9 mouse cellular contexts compared by ENCODE assay signal in the genomic region with DNA sequence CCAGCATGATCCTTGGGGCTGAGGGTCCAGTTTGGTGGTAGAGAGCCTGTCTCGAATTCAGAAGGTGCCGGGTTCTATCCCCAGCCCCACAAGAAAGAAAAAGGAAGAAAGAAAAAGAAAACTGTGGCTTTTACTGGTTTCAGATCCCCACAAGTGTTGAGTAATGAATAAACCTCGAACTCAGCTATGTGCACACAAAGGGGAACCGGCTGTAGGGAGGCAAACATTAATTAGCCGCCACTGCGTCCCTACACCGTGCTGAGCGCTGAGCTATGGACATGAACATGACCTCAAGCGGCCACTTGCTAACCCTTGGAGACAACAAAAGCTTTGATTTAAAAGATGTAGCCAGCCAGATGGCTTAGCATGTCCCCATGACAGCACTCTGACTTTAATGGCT. TPM values are rescaled to one million over a fixed set of nuclear protein-coding genes. Genes with fewer than 3 reads are reported as not detected.
DNase-seq lines count a peak whose midpoint lies in the region; ATAC-seq lines count a peak whose summit lies in the region.
"Had no signal": no experiment of that assay in that cellular context is flagged by ENCODE, and none has a peak within 500 bp of the region (broad histone marks: within the 10 kb centered on the region; RNA-seq: fewer than 3 reads in every experiment).

No protein-coding gene starts in this region.

- no peak overlapping the region; the same call in 1 of the 2 replicates for H3K9ac ChIP-seq in forebrain, embryonic 15.5 days (replicated peaks)
- H3K9ac ChIP-seq in forebrain, embryonic 16.5 days (replicated peaks; ENCODE audit: low read depth, low read length): no peak overlapping the region
- H3K9ac ChIP-seq in liver, embryonic 15.5 days: peak overlapping the region; percentile 9; the same call in 1 of the 2 replicates
- H3K9ac ChIP-seq: limb, embryonic 15.5 days had no signal

- peak; percentile 57 for DNase-seq in retina, postnatal 1 day
- DNase-seq in retina, embryonic 14.5 days (ENCODE audit: low spot score): no peak
- peak; percentile 71 for DNase-seq in splenic B cell, adult 2 months (ENCODE audit: low read depth, low spot score)
- no peak for DNase-seq in c-Kit-positive CD71-positive TER-119-positive erythroid progenitor cells, embryonic 14.5 days (ENCODE audit: low spot score)

- no peak for ATAC-seq in forebrain, embryonic 15.5 days (replicated peaks)
- ATAC-seq in forebrain, embryonic 16.5 days: no peak
- ATAC-seq in liver, embryonic 15.5 days (ENCODE audit: insufficient read depth): no peak
- no peak for ATAC-seq in erythroblast, adult 5-6 weeks (replicated peaks; ENCODE audit: low FRiP score, poor library complexity, severe bottlenecking)

- 32% methylated on average over 9 of the region's 9 CpGs for WGBS in forebrain, embryonic 15.5 days
- WGBS in forebrain, embryonic 16.5 days: 31% methylated on average over 9 of the region's 9 CpGs
- 52% methylated on average over 9 of the region's 9 CpGs for WGBS in liver, embryonic 15.5 days (ENCODE audit: insufficient replicate concordance)

- H3K4me2 ChIP-seq in forebrain, embryonic 15.5 days (replicated peaks): no peak overlapping the region
- H3K4me2 ChIP-seq in forebrain, embryonic 16.5 days (ENCODE audit: low read length): no peak overlapping the region
- peak overlapping the region; percentile 3; the same call in 1 of the 2 replicates for H3K4me2 ChIP-seq in liver, embryonic 15.5 days
- H3K4me2 ChIP-seq: limb, embryonic 15.5 days had no signal

- H3K27ac ChIP-seq in forebrain, embryonic 15.5 days (replicated peaks): peak overlapping the region; percentile 95; the same call in 1 of the 2 replicates
- H3K27ac ChIP-seq in forebrain, embryonic 16.5 days (ENCODE audit: low read length): no peak overlapping the region
- H3K27ac ChIP-seq in liver, embryonic 15.5 days (replicated peaks): peak overlapping the region; percentile 69
- H3K27ac ChIP-seq: limb, embryonic 15.5 days had no signal

- H3K4me3 ChIP-seq in forebrain, embryonic 15.5 days: no peak overlapping the region
- H3K4me3 ChIP-seq in forebrain, embryonic 16.5 days (replicated peaks; ENCODE audit: low read length): no peak overlapping the region
- no peak overlapping the region for H3K4me3 ChIP-seq in liver, embryonic 15.5 days (replicated peaks)
- H3K4me3 ChIP-seq: limb, embryonic 15.5 days had no signal

- H3K36me3 ChIP-seq in forebrain, embryonic 15.5 days: no peaks in the 10 kb centered on the region
- H3K36me3 ChIP-seq in forebrain, embryonic 16.5 days (ENCODE audit: control insufficient read depth, insufficient read depth): no peaks in the 10 kb centered on the region
- H3K36me3 ChIP-seq in liver, embryonic 15.5 days (replicated peaks): peaks cover 32% of the 10 kb centered on the region
- H3K36me3 ChIP-seq in splenic B cell, adult 2 months (ENCODE audit: control insufficient read depth, insufficient read depth, low read length, poor library complexity, severe bottlenecking): peaks cover 5% of the 10 kb centered on the region; the same call in 1 of the 2 replicates

- H3K27me3 ChIP-seq in forebrain, embryonic 15.5 days: no peaks in the 10 kb centered on the region
- H3K27me3 ChIP-seq in forebrain, embryonic 16.5 days (replicated peaks; ENCODE audit: control insufficient read depth, insufficient read depth, low read length): no peaks in the 10 kb centered on the region
- H3K27me3 ChIP-seq in liver, embryonic 15.5 days: no peaks in the 10 kb centered on the region
- H3K27me3 ChIP-seq in splenic B cell, adult 2 months (ENCODE audit: control insufficient read depth, insufficient read depth, low read length, poor library complexity, severe bottlenecking): no peaks in the 10 kb centered on the region
- H3K27me3 ChIP-seq: limb, embryonic 15.5 days had no signal

- H3K9me3 ChIP-seq in forebrain, embryonic 15.5 days: no peaks in the 10 kb centered on the region
- H3K9me3 ChIP-seq in forebrain, embryonic 16.5 days (ENCODE audit: control insufficient read depth, low read length): no peaks in the 10 kb centered on the region
- H3K9me3 ChIP-seq in liver, embryonic 15.5 days (replicated peaks): no peaks in the 10 kb centered on the region
- H3K9me3 ChIP-seq: limb, embryonic 15.5 days had no signal

- H3K4me1 ChIP-seq in forebrain, embryonic 15.5 days: peaks cover 67% of the 10 kb centered on the region
- peaks cover 68% of the 10 kb centered on the region for H3K4me1 ChIP-seq in forebrain, embryonic 16.5 days (replicated peaks; ENCODE audit: control insufficient read depth, insufficient read depth, low read length)
- peaks cover 98% of the 10 kb centered on the region for H3K4me1 ChIP-seq in liver, embryonic 15.5 days (replicated peaks)

RNA-seq across cellular contexts. Expression of a gene that starts 6.9 kb away (rescaled TPM):
- polyA plus RNA-seq in forebrain, embryonic 15.5 days (2015; fragmentation: Nextera tagmentation; extraction: Ambion mirVana): 106 and 109 TPM in 2 replicates
- polyA plus RNA-seq in forebrain, embryonic 16.5 days (2015; fragmentation: Nextera tagmentation; extraction: Ambion mirVana): 104 and 112 TPM in 2 replicates
- polyA plus RNA-seq in liver, embryonic 15.5 days (2015; fragmentation: Nextera tagmentation; extraction: Ambion mirVana): 16.5 and 17.3 TPM in 2 replicates
- 14.4 and 27.9 TPM in 2 replicates for total RNA-seq in erythroblast, adult 5-6 weeks (2015; ENCODE audit: low replicate concordance)
- 6.8 and 7.9 TPM in 2 replicates for total RNA-seq in erythroblast, adult 5-6 weeks (2017; ENCODE audit: low replicate concordance)

RNA-seq across cellular contexts. Expression of a gene that starts 51.7 kb away (rescaled TPM):
- 26.9 and 27.5 TPM in 2 replicates for polyA plus RNA-seq in forebrain, embryonic 15.5 days (2015; fragmentation: Nextera tagmentation; extraction: Ambion mirVana)
- polyA plus RNA-seq in forebrain, embryonic 16.5 days (2015; fragmentation: Nextera tagmentation; extraction: Ambion mirVana): 33.3 and 35.7 TPM in 2 replicates
- polyA plus RNA-seq in liver, embryonic 15.5 days (2015; fragmentation: Nextera tagmentation; extraction: Ambion mirVana): 11.4 and 12.9 TPM in 2 replicates
- 1.9 and 5.2 TPM in 2 replicates for total RNA-seq in erythroblast, adult 5-6 weeks (2015; ENCODE audit: low replicate concordance)
- 4.9 and 10.3 TPM in 2 replicates for total RNA-seq in erythroblast, adult 5-6 weeks (2017; ENCODE audit: low replicate concordance)

Comparison
In these comparisons a context has a peak if more than half of its experiments do, and no peak if none do; other contexts are left out.
1. DNase-seq: peak in retina, postnatal 1 day (single experiment) and splenic B cell, adult 2 months (single experiment); none in retina, embryonic 14.5 days (single experiment) and c-Kit-positive CD71-positive TER-119-positive erythroid progenitor cells, embryonic 14.5 days (single experiment).